Mouse (Mus musculus): Measurements from ENCODE around the gene Ptges. TPM values are rescaled to one million over a fixed set of nuclear protein-coding genes. Genes with fewer than 3 reads are reported as not detected.
"Not testable (repeated sequence)": the region's sequence is repeated elsewhere in the genome, so short reads cannot be mapped to it uniquely, and the experiment has no call there.

The Ptges gene
- total RNA-seq (2021) = 1 to 10 TPM; 1.7 to 1.9 TPM

- DNase-seq = peak; percentile 70 to 78
- intact Hi-C loops (cut with DNase I) = loop anchor here (5.0 kb wide), 1 partner anchor 102 kb away; no protein-coding TSS in a partner anchor
Observed at GRCm38 (mm10) chr2:30929483-30930045, at the start of gene Ptges. Gene Ptges, minus strand, starts transcription at chr2:30929863.

- peak; percentile 86 to 89 for DNase-seq
- intact Hi-C loops (cut with DNase I) = loop anchor here (1.0 kb wide), 1 partner anchor 14 kb away; no protein-coding TSS in a partner anchor
Observed at GRCm38 (mm10) chr2:30967352-30968327, 38.0 kb upstream of the Ptges start, which contains the start of gene Tor1a. Gene Tor1a, minus strand, starts transcription at chr2:30967933.

GRCm38 (mm10) chr2:30966826-30967225, 37.2 kb upstream of the Ptges start:
- intact Hi-C loops (cut with DNase I) = no loop called here
- DNase-seq = no peak

DNA sequence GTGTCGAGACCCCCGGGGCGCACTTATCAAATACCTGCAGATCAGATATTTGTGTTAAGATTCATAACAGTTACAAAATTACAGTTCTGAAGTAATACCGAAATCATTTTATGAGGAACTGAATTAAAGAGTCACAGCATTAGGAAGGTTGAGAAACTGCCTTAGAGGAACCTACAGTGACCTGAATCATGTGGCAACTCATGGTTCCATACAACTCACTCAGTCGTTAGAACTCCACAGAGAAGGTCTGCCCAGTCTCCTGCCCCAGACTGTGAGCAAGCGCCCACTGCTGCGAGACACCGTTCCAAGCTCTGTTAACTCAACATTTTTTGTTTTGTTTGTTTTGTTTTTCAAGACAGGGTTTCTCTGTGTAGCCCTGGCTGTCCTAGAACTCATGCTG, 36.0 kb upstream of the Ptges start:
- DNase-seq = no peak
- intact Hi-C loops (cut with DNase I) = no loop called here

- intact Hi-C loops (cut with DNase I) = no loop called here
Observed at GRCm38 (mm10) chr2:30962570-30963254, 33.0 kb upstream of the Ptges start.

DNA sequence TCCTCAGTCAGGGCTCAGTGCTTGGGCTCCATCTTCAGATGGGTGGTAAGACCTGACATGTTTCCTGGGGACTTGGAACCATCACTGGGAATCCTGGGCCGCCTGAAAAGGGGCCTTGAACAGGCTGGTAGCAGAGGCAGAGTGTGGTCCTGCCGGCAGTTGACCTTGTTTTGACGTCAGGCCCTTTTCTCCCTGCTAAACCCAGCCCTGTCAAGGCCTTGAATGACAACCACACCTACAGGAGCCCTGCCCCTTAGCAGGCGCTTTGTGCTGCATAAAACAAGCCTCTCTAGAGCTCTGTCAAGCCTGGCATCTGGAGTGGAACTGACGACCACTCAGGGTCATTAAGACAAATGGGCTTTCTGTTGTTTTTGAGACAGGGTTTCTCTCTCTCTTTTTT, 30.2 kb upstream of the Ptges start:
- no peak for DNase-seq
- intact Hi-C loops (cut with DNase I) = no loop called here

More at GRCm38 (mm10) chr2:30962570-30963254, 33.0 kb upstream of the Ptges start:
- no peak for DNase-seq

GRCm38 (mm10) chr2:30958726-30959125, 29.1 kb upstream of the Ptges start:
- intact Hi-C loops (cut with DNase I) = no loop called here
- DNase-seq = no peak

DNA sequence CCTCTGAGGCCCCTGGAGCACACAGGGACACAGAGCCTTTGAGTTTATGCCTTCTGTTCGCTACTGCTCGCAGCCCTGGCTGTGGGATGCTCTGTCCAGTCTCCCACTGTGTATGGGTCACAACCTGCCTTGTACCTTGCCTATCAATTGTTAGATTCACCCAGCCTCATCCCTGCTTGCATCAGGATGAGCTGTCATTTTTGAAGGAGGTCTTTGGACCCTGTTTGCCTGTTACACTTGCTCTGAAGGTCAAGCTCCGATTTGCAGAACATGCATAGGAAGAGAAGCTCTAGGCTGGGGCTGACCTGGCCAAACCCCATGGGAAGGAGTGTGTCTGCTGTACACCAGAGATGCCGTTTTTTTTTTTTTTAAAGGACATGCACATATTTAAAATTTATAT, 27.8 kb upstream of the Ptges start:
- DNase-seq = no peak
- intact Hi-C loops (cut with DNase I) = no loop called here

GRCm38 (mm10) chr2:30954797-30955196, 25.1 kb upstream of the Ptges start:
- intact Hi-C loops (cut with DNase I) = loop anchor here (2.0 kb wide), 1 partner anchor 28 kb away; the partner anchor contains the start of genes BC005624 and Usp20
- DNase-seq = no peak

GRCm38 (mm10) chr2:30952824-30953490, 23.3 kb upstream of the Ptges start, which contains the start of gene Tor1b:
Gene Tor1b, plus strand, starts transcription at chr2:30952959.
- DNase-seq = peak; percentile 81 to 83
- intact Hi-C loops (cut with DNase I) = no loop called here

DNA sequence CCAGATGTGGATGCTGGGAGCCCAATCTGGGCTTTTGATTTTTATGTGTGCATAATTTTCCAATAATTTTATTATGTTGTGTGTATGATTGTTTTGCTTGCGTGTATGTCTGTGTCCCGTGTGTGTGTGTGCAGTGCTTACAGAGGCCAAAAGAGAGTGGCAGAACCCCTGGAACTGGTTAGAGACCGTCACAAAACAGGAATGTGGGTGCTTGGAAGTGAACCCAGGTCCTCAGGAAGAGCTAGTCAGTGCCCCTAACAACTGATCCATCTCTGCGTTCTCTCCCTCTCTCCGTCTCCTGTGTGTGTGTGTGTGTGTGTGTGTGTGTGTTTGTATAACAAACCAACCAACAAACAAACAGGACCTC, 22.8 kb upstream of the Ptges start:
- no peak for DNase-seq

GRCm38 (mm10) chr2:30942603-30943011, 12.9 kb upstream of the Ptges start:
- intact Hi-C loops (cut with DNase I) = no loop called here
- peak; percentile 52 to 67 for DNase-seq

More for the DNA sequence above, 22.8 kb upstream of the Ptges start:
- intact Hi-C loops (cut with DNase I) = no loop called here

GRCm38 (mm10) chr2:30942116-30942515, 12.5 kb upstream of the Ptges start:
- intact Hi-C loops (cut with DNase I); DNase-seq: not testable (repeated sequence)

DNA sequence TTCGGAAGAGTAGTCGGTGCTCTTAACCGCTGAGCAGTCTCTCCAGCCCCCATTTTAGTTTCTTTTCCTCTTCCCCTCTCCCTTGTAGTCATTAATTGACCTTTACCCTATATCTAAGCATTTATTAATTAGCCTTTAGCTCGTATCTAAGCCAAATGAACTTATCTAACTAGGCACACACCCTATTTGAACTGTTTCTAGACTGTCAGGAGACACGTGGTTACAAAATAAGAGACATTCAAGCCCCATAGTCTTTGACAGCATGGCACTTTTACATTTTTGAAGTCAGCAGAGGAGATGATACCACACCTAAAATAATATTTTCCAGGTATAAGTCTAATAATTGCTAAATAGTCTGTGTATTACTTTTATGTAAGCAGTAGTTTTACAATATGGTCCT, 11.9 kb upstream of the Ptges start:
- intact Hi-C loops (cut with DNase I) = no loop called here
- DNase-seq = no peak

DNA sequence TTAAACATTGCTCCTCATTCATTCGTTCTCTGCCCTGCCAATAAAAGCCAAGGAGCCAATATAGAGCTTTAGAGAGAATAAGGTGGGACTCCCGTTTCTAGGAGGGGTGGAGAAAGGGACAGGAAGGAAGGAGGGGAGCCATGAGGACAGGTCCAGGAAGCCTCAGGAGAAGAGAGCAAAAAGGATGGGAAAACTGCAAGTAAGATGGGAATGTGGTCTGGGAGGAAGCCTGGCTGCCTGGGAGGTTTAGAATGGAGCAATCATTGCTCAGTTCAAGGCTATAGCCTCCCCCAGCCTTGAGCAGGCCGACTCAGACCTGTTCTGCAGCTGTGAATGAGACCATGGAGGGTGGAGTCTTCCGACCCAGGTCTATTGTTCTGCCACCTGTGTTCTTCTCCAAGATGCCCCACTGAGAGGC, 8.9 kb upstream of the Ptges start:
- intact Hi-C loops (cut with DNase I) = no loop called here
- no peak for DNase-seq

- intact Hi-C loops (cut with DNase I) = no loop called here
- no peak for DNase-seq
Observed at GRCm38 (mm10) chr2:30937731-30938130, 8.1 kb upstream of the Ptges start.

GRCm38 (mm10) chr2:30936808-30937207, 7.1 kb upstream of the Ptges start:
- intact Hi-C loops (cut with DNase I) = no loop called here
- DNase-seq = no peak

- intact Hi-C loops (cut with DNase I) = loop anchor here (1.0 to 5.0 kb wide), 4 partner anchors 43 to 499 kb away; no protein-coding TSS in a partner anchor
- DNase-seq = peak; percentile 81 to 83
Observed at GRCm38 (mm10) chr2:30933917-30934450, 4.3 kb upstream of the Ptges start.

GRCm38 (mm10) chr2:30933032-30933431, 3.4 kb upstream of the Ptges start:
- no peak for DNase-seq
- intact Hi-C loops (cut with DNase I) = loop anchor here (2.0 to 5.0 kb wide), 2 partner anchors 106 to 138 kb away; no protein-coding TSS in a partner anchor

DNA sequence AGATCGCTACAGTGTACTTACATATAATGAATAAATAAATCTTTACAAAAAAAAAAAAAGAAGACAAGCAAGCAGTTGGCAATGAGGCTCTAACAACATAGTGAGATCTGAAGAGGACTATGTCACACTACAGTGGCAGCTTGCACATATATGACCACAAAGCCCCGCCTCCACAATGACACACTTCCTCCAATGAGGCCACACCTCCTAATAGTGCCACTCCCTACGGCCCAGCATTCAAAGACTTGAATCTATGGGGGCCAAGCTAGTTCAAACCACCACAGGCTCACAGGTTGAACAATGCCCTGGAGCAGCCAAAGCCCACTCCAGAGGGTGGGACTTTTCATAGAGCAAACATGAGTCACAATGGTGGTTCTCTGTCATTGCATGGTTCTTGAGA, 2.3 kb upstream of the Ptges start:
- DNase-seq = no peak
- intact Hi-C loops (cut with DNase I) = loop anchor here (2.0 to 5.0 kb wide), 2 partner anchors 105 to 137 kb away; no protein-coding TSS in a partner anchor

All from heart, postnatal 36 days (tissue).